In genomic region chr7:100461621-100462151, GRCm38 (mm10) we compare ENCODE assay signal across 8 mouse cellular contexts. TPM values are rescaled to one million over a fixed set of nuclear protein-coding genes. Genes with fewer than 3 reads are reported as not detected.
DNase-seq lines count a peak whose midpoint lies in the region; ATAC-seq and TF ChIP-seq lines count a peak whose summit lies in the region.

No protein-coding gene starts in this region.

- H3K27ac ChIP-seq in liver, postnatal 0 days (ENCODE audit: low read depth) = peak overlapping the region; percentile 94

- no peaks in the 10 kb centered on the region for H3K9me3 ChIP-seq in liver, postnatal 0 days (ENCODE audit: low read length)

- no peak overlapping the region for H3K4me3 ChIP-seq in liver, postnatal 0 days (ENCODE audit: low read depth, low read length)

- peaks cover 50% of the 10 kb centered on the region for H3K36me3 ChIP-seq in liver, postnatal 0 days (replicated peaks; ENCODE audit: insufficient read depth, low read length)

- TF ChIP-seq CTCF in liver, postnatal 0 days (IDR thresholded peaks at IDR 0.05; ENCODE audit: low read depth) = no peak

- peaks cover 60% of the 10 kb centered on the region for H3K4me1 ChIP-seq in liver, postnatal 0 days (ENCODE audit: insufficient read depth)

- no peak overlapping the region for H3K4me2 ChIP-seq in liver, postnatal 0 days (ENCODE audit: low read depth, low read length)

- peak; percentile 83 to 91 for DNase-seq in adrenal gland, adult (ENCODE audit: inconsistent age in 2 of 2, low spot score in 1 of 2)
- no peak for DNase-seq in adrenal gland, postnatal 4 days (ENCODE audit: low spot score in 2 of 2)
- DNase-seq in 416B (ENCODE audit: low read depth) = peak; percentile 85
- peak; percentile 66 to 71 for DNase-seq in frontal cortex, postnatal 36 days (ENCODE audit: low spot score in 2 of 2)
- peak; percentile 89 to 93 for DNase-seq in kidney, postnatal 36 days
- DNase-seq in liver, postnatal 0 days = peak; percentile 58
- DNase-seq in telencephalon, adult 2 months (ENCODE audit: low read depth, low spot score) = peak; percentile 88
- DNase-seq in embryo, embryonic 10 days (ENCODE audit: low spot score) = no peak

- no peak overlapping the region for H3K9ac ChIP-seq in liver, postnatal 0 days (replicated peaks)

- no peak for ATAC-seq in liver, postnatal 0 days

- peak; percentile 85 for TF ChIP-seq EP300 in liver, postnatal 0 days (IDR thresholded peaks at IDR 0.05; ENCODE audit: low read depth)

- no peaks in the 10 kb centered on the region for H3K27me3 ChIP-seq in liver, postnatal 0 days (ENCODE audit: insufficient read depth, low read length)

- 47% methylated on average over 6 of the region's 6 CpGs for WGBS in liver, postnatal 0 days (ENCODE audit: insufficient replicate concordance)

RNA-seq across cellular contexts. Expression of gene Ucp3, which starts 11.1 kb away (rescaled TPM):
- total RNA-seq in adrenal gland, postnatal 4 days (2021) = 1 to 10 TPM; 2.7 to 3.6 TPM
- 0.08 and 0.21 TPM in 2 replicates for polyA plus RNA-seq in liver, postnatal 0 days (2015; fragmentation: Nextera tagmentation; extraction: Ambion mirVana)

RNA-seq across cellular contexts. Expression of gene Ucp2, which starts 31.5 kb away (rescaled TPM):
- total RNA-seq in adrenal gland, postnatal 4 days (2021) = 100 to 1,000 TPM; 344 to 355 TPM
- 530 and 545 TPM in 2 replicates for polyA plus RNA-seq in liver, postnatal 0 days (2015; fragmentation: Nextera tagmentation; extraction: Ambion mirVana)

RNA-seq across cellular contexts. Expression of gene Dnajb13, which starts 53.1 kb away (rescaled TPM):
- total RNA-seq in adrenal gland, postnatal 4 days (2021) = under 1 TPM in 1 of 2 experiments, not detected in 1; 0.23 TPM
- 1.0 and 1.8 TPM in 2 replicates for polyA plus RNA-seq in liver, postnatal 0 days (2015; fragmentation: Nextera tagmentation; extraction: Ambion mirVana)

Comparison
In these comparisons a context has a peak if more than half of its experiments do, and no peak if none do; other contexts are left out.
1. DNase-seq: peak in adrenal gland, adult (2 of 2), 416B (single experiment), frontal cortex, postnatal 36 days (2 of 2), kidney, postnatal 36 days (2 of 2), liver, postnatal 0 days (single experiment) and telencephalon, adult 2 months (single experiment); none in adrenal gland, postnatal 4 days (0 of 2) and embryo, embryonic 10 days (single experiment).